Mouse (Mus musculus) layer of hippocampus, postnatal 14 days (tissue): Measurements from ENCODE around the gene Cenps. TPM values are rescaled to one million over a fixed set of nuclear protein-coding genes. Genes with fewer than 3 reads are reported as not detected.
"Not testable (repeated sequence)": the region's sequence is repeated elsewhere in the genome, so short reads cannot be mapped to it uniquely, and the experiment has no call there.

Experiments
- DNase-seq, 2 experiments: peaks; one replicate each; pipeline ENCODE4 v3.0.0; 2021 to 2022; ENCODE audit warnings: low spot score in 2 of 2, mixed read lengths in 1 of 2
- total RNA-seq, 2 experiments: library from RNA; stranded (reverse); gene quantifications; 2 replicates each; pipeline ENCODE4 v1.2.3; 2021

Cenps gene
- total RNA-seq, 2 experiments from 2014 or later, result 18.4 to 20.3 TPM

GRCm38 (mm10) chr4:149125341-149126114 is 11.9 kb downstream of the Cenps start:
- no peak for DNase-seq

GRCm38 (mm10) chr4:149123432-149123831 is 14.0 kb downstream of the Cenps start:
- DNase-seq, result no peak

GRCm38 (mm10) chr4:149119978-149120562 is 17.4 kb downstream of the Cenps start:
- not testable (repeated sequence) for DNase-seq

GRCm38 (mm10) chr4:149103875-149104561 is 33.4 kb downstream of the Cenps start, which contains the start of gene Dffa:
Gene Dffa, plus strand, starts transcription at chr4:149104146.
- DNase-seq, result peak; percentile 84 to 95

- DNase-seq, result no peak
Measured at GRCm38 (mm10) chr4:149101456-149101855, 36.0 kb downstream of the Cenps start.

- DNase-seq, result not testable (repeated sequence)
Measured at GRCm38 (mm10) chr4:149100449-149100848, 37.0 kb downstream of the Cenps start.

GRCm38 (mm10) chr4:149099369-149100017 is 37.9 kb downstream of the Cenps start, which contains the start of gene Pex14:
Gene Pex14, minus strand, starts transcription at chr4:149099876.
- DNase-seq, result peak; percentile 85 to 93

GRCm38 (mm10) chr4:149098571-149098970 is 38.9 kb downstream of the Cenps start:
- DNase-seq, result no peak

GRCm38 (mm10) chr4:149097956-149098355 is 39.5 kb downstream of the Cenps start:
- DNase-seq, result no peak

GRCm38 (mm10) chr4:149091364-149091763 is 46.1 kb downstream of the Cenps start:
- no peak for DNase-seq

- no peak for DNase-seq
Measured at GRCm38 (mm10) chr4:149085381-149085780, 52.0 kb downstream of the Cenps start.

GRCm38 (mm10) chr4:149081528-149081927 is 55.9 kb downstream of the Cenps start:
- DNase-seq, result no peak

- DNase-seq, result no peak
Measured at GRCm38 (mm10) chr4:149080111-149080510, 57.3 kb downstream of the Cenps start.

- DNase-seq, result no peak
Measured at GRCm38 (mm10) chr4:149079629-149080028, 57.8 kb downstream of the Cenps start.

GRCm38 (mm10) chr4:149078261-149078660 is 59.2 kb downstream of the Cenps start:
- no peak for DNase-seq

Other genes starting within 250 kb of the Cenps start
- gene Pex14, start 37.8 kb downstream of the Cenps start, total RNA-seq, result 10 to 100 TPM; 35.8 to 37.7 TPM
- gene Dffa, start 33.5 kb downstream of the Cenps start, total RNA-seq, result 10 to 100 TPM; 46.5 to 50.6 TPM
- 10 to 100 TPM; 11.3 to 13.9 TPM for gene Cort, start 10.9 kb downstream of the Cenps start, total RNA-seq
- gene Pgd, start 29.1 kb upstream of the Cenps start, total RNA-seq, result 10 to 100 TPM; 42.8 to 46.4 TPM
- gene Kif1b, start 170.1 kb upstream of the Cenps start, total RNA-seq, result 100 to 1,000 TPM; 392 to 448 TPM